Mouse (Mus musculus) B cell, adult 62 days (primary cell): ENCODE data around the gene Gm21663. TPM values are rescaled to one million over a fixed set of nuclear protein-coding genes. Genes with fewer than 3 reads are reported as not detected.

Source experiments
- total RNA-seq: library from RNA; stranded (reverse); gene quantifications from 4 replicates; pipeline ENCODE4 v1.2.4, GENCODE M21; 2023

The Gm21663 gene
- total RNA-seq: not detected in 4 replicates

DNA sequence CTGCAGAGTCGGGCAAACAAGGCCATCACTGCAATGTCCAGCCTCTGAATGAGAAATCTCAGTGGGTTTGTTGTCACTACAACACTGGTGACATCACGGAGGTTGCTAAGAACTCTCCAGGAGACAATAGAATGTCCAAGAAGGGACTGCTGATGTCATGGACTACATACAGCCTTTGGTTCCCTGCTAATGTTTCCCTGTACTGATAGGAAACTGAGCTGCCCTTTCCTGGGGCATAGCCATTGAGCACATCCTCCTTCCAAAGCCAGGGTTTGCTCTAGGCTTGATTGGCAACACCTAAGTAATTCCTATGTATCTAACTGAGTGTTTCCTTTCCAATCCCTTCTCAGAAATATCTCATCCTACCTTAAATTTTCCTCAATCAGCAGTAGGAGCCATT lies at the start of gene Gm21663:
Gene Gm21663, minus strand, starts transcription at position 101 of the 400 bp plus-strand sequence.

DNA sequence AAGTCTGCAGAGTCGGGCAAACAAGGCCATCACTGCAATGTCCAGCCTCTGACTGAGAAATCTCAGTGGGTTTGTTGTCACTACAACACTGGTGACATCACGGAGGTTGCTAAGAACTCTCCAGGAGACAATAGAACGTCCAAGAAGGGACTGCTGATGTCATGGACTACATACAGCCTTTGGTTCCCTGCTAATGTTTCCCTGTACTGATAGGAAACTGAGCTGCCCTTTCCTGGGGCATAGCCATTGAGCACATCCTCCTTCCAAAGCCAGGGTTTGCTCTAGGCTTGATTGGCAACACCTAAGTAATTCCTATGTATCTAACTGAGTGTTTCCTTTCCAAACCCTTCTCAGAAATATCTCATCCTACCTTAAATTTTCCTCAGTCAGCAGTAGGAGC lies 46.4 kb upstream of the Gm21663 start, which contains the start of gene Gm21698:
Gene Gm21698, minus strand, starts transcription at position 101 of the 400 bp plus-strand sequence.

DNA sequence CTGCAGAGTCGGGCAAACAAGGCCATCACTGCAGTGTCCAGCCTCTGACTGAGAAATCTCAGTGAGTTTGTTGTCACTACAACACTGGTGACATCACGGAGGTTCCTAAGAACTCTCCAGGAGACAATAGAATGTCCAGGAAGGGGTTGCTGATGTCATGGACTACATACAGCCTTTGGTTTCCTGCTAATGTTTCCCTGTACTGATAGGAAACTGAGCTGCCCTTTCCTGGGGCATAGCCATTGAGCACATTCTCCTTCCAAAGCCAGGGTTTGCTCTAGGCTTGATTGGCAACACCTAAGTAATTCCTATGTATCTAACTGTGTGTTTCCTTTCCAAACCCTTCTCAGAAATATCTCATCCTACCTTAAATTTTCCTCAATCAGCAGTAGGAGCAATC lies 30.4 kb upstream of the Gm21663 start, which contains the start of gene Gm21680:
Gene Gm21680, minus strand, starts transcription at position 101 of the 400 bp plus-strand sequence.

DNA sequence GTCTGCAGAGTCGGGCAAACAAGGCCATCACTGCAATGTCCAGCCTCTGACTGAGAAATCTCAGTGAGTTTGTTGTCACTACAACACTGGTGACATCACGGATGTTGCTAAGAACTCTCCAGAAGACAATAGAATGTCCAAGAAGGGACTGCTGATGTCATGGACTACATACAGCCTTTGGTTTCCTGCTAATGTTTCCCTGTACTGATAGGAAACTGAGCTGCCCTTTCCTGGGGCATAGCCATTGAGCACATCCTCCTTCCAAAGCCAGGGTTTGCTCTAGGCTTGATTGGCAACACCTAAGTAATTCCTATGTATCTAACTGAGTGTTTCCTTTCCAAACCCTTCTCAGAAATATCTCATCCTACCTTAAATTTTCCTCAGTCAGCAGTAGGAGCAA lies 12.1 kb upstream of the Gm21663 start, which contains the start of gene Gm21671:
Gene Gm21671, minus strand, starts transcription at position 101 of the 400 bp plus-strand sequence.

Other genes with a start within 250 kb of the Gm21663 start
- gene Xrcc2, start 236.6 kb downstream of the Gm21663 start, total RNA-seq: 13.4 to 17.7 TPM (median 14.1 TPM) in 4 replicates
- 8.3 to 9.4 TPM (median 8.7 TPM) in 4 replicates for gene Actr3b, start 182.4 kb downstream of the Gm21663 start, total RNA-seq
- gene Gm21671, start 12.0 kb upstream of the Gm21663 start, total RNA-seq: not detected in 4 replicates
- not detected in 4 replicates for gene Gm21680, start 30.3 kb upstream of the Gm21663 start, total RNA-seq
- gene Gm21698, start 46.3 kb upstream of the Gm21663 start, total RNA-seq: not detected in 4 replicates
- gene Gm1979, start 62.4 kb upstream of the Gm21663 start, total RNA-seq: not detected in 4 replicates
- not detected in 4 replicates for gene Gm5862, start 80.5 kb upstream of the Gm21663 start, total RNA-seq
- gene Speer4a, start 97.2 kb upstream of the Gm21663 start, total RNA-seq: not detected in 4 replicates
- not detected in 4 replicates for gene Gm7347, start 116.2 kb upstream of the Gm21663 start, total RNA-seq
- not detected in 4 replicates for gene Gm10471, start 146.9 kb upstream of the Gm21663 start, total RNA-seq
- gene 5031410I06Rik, start 163.0 kb upstream of the Gm21663 start, total RNA-seq: not detected in 4 replicates
- not detected in 4 replicates for gene Gm10220, start 179.0 kb upstream of the Gm21663 start, total RNA-seq